Mouse (Mus musculus) heart, postnatal 25 days (tissue): ENCODE data around the gene Cryab. TPM values are rescaled to one million over a fixed set of nuclear protein-coding genes. Genes with fewer than 3 reads are reported as not detected.

Source experiments
- DNase-seq: peaks from one replicate; pipeline ENCODE4 v3.0.0; 2022; ENCODE audit warnings: low spot score
- intact Hi-C: fragments of 180-260 bp; cut with DNase I; formaldehyde crosslinking; loops from one replicate; pipeline ENCODE4 v1.15.1; 2025
- total RNA-seq, 2 experiments: library from RNA; stranded (reverse); gene quantifications; 2 replicates each; pipeline ENCODE4 v1.2.3; 2021

The Cryab gene
- total RNA-seq, 2 experiments from 2014 or later, result 2,218 to 2,599 TPM

DNA sequence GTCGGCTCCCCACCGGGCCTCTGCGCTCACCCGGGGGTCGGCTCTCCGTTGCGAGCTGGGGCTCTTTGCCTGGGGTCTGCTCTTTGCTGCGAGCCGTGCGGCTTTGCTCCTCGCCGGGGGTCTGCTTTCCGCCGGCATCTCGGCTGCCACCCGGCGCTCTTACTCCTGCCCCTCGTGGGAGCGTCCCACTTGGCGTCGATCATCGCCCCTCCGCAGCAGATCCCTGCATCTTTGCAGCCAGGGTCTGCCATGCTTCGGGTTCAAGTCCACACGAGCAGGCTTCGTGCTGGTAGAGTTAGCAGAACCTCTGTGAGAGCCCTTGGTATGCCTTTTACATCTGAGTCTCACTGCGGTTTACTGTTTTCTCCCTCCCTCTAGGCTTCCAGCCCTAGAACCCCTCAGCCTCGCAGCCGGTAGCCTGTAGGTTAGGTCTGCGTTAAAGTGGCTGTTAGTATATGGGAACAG lies 24.6 kb downstream of the Cryab start:
- DNase-seq, result no peak
- intact Hi-C loops, result no loop called here

DNA sequence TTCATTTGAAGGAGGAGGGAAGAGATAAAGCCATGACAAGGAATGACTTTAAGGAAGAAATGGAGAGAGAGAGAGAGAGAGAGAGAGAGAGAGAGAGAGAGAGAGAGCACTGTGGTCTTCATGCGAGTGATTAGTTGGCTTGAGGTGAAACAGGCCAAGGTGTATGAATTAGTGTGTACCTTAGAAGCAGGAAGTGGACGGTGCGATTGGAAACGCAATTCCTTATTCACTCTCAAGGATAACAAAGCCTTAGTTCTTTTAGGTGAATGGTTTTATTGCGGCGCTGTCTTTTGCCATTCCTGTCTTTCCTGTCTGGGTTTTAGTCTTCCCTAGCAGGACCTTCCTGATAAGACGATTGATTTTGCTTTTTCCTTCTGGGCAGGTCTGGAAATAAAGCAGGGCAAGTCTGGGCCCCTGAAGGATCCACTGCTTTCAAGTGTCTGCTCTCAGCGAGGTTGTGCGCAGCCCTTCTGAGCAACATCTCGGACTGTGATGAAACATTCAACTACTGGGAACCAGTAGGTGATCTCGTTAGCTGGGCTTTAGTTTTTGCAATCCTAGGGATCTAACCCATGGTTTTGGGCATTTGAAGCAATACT lies 25.1 kb downstream of the Cryab start:
- intact Hi-C loops, result no loop called here
- no peak for DNase-seq

GRCm38 (mm10) chr9:50782155-50782554 lies 31.0 kb downstream of the Cryab start:
- intact Hi-C loops, result no loop called here
- no peak for DNase-seq

GRCm38 (mm10) chr9:50795266-50795665 lies 44.1 kb downstream of the Cryab start:
- DNase-seq, result no peak
- intact Hi-C loops, result no loop called here

DNA sequence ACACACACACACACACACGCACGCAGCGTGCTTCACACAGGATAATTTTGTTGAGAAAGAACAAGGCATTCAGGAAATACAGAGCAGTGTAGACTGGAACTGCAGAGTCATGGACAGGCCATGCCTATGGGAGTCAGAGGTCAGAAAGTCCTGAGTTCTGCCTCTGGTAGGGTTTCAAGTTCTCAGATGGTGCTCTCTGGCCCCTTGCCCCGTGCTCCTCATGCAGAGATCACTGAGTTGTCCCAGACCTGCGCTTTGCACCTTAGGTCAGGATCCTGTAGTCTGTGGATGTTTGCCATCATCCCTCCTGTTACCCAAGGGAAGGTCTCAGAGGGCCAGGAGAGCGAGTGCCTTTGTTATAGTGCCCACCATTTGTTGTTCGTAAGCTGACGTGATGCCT lies 45.7 kb downstream of the Cryab start:
- no peak for DNase-seq
- intact Hi-C loops, result no loop called here

DNA sequence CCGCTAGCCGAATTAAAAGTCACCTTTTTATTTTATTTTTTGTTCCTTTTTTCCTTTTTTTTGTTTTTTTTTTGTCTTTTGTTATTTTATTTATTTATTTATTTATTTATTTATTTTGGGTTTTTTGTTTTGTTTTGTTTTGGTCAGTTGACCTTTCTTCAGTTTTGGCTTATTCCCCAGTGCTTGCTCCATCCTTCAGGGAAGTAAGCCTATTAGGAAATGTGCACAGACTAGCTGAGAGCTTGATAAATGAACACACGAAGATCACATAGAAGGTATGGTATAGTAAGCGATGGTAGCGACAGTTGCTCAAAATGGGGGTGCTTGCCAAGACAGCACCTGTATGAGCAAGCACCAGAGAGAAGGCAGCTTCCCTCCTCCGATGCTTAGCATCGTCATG lies 46.5 kb downstream of the Cryab start:
- no peak for DNase-seq
- intact Hi-C loops, result no loop called here

DNA sequence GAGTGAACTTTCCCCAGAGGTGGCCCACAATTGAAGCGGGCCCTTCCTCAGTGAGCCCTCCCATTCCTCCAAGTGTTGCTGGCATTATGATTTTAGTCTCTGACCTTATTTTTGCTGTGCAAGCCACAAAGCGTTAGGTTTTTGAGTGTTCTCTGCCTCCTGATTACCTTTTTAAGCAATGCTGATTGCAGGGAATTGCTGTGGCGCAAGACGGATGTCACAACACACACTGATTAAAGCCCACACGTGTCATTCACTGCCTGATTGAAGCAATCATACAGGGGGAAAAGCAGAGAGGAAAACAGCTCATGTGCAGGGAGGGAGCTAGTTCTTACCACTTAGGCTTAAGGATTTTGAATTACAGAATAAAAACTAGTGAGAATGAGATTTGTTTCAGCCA lies 47.2 kb downstream of the Cryab start:
- DNase-seq, result no peak
- intact Hi-C loops, result no loop called here

GRCm38 (mm10) chr9:50800985-50801384 lies 49.9 kb downstream of the Cryab start:
- intact Hi-C loops, result loop anchor here (2.0 to 5.0 kb wide), 2 partner anchors 206 to 350 kb away; partner anchors contain the start of gene Sik2
- DNase-seq, result no peak

GRCm38 (mm10) chr9:50803055-50803671 lies 52.0 kb downstream of the Cryab start:
- intact Hi-C loops, result loop anchor here (5.0 kb wide), 1 partner anchor 204 kb away; the partner anchor contains the start of gene Sik2
- DNase-seq, result no peak

Other genes starting within 250 kb of the Cryab start
- 10 to 100 TPM; 29.0 to 29.5 TPM for gene Pts, start 222.6 kb upstream of the Cryab start, total RNA-seq
- gene Il18, start 196.5 kb upstream of the Cryab start, total RNA-seq, result 1 to 10 TPM; 1.3 to 1.4 TPM
- gene Bco2, start 196.1 kb upstream of the Cryab start, total RNA-seq, result under 1 TPM; 0.31 to 0.36 TPM
- gene Tex12, start 190.0 kb upstream of the Cryab start, total RNA-seq, result not detected
- gene Sdhd, start 147.5 kb upstream of the Cryab start, total RNA-seq, result 100 to 1,000 TPM; 709 to 741 TPM
- 100 to 1,000 TPM; 271 to 273 TPM for gene Timm8b, start 147.4 kb upstream of the Cryab start, total RNA-seq
- under 1 TPM; 0.39 to 0.52 TPM for gene Pih1d2, start 134.0 kb upstream of the Cryab start, total RNA-seq
- gene Nkapd1, start 133.9 kb upstream of the Cryab start, total RNA-seq, result 10 to 100 TPM; 13.8 to 14.7 TPM
- 100 to 1,000 TPM; 436 to 450 TPM for gene Dlat, start 91.5 kb upstream of the Cryab start, total RNA-seq
- gene Dixdc1, start 11.8 kb upstream of the Cryab start, total RNA-seq, result 1 to 10 TPM; 2.5 to 5.3 TPM
- gene 2310030G06Rik, start 4.8 kb upstream of the Cryab start, total RNA-seq, result 1 to 10 TPM; 1.9 to 2.4 TPM
- gene Hspb2, start 1.0 kb downstream of the Cryab start, total RNA-seq, result 100 to 1,000 TPM; 141 to 154 TPM
- 1 to 10 TPM; 5.1 to 5.2 TPM for gene Fdxacb1, start 16.9 kb downstream of the Cryab start, total RNA-seq
- gene Alg9, start 23.7 kb downstream of the Cryab start, total RNA-seq, result 10 to 100 TPM in 1 of 2 experiments, 1 to 10 TPM in 1; 9.9 to 11.6 TPM
- gene 1110032A03Rik, start 24.2 kb downstream of the Cryab start, total RNA-seq, result 10 to 100 TPM in 1 of 2 experiments, 1 to 10 TPM in 1; 8.9 to 10.3 TPM
- 10 to 100 TPM; 10.2 to 10.5 TPM for gene Ppp2r1b, start 94.0 kb downstream of the Cryab start, total RNA-seq